Mouse (Mus musculus) CD4-positive helper T cell, adult 2 months (primary cell): Measurements from ENCODE around the gene Fancc.

Source experiments
- DNase-seq: peaks from one replicate; pipeline ENCODE4 v3.0.0-alpha.2; 2012; ENCODE audit warnings: low read depth, missing footprints, low spot score

Gene Fancc

GRCm38 (mm10) chr13:63293647-63294046 lies 203.4 kb downstream of the Fancc start:
- DNase-seq: no peak

- no peak for DNase-seq
These were observed 206.1 kb downstream of the Fancc start for GRCm38 (mm10) chr13:63291016-63291415.

- no peak for DNase-seq
These were observed 207.0 kb downstream of the Fancc start for GRCm38 (mm10) chr13:63290126-63290525.

- DNase-seq: no peak
These were observed 207.4 kb downstream of the Fancc start for GRCm38 (mm10) chr13:63289687-63290086.

- DNase-seq: no peak
These were observed 207.9 kb downstream of the Fancc start for GRCm38 (mm10) chr13:63289152-63289551.

- no peak for DNase-seq
These were observed 210.5 kb downstream of the Fancc start for GRCm38 (mm10) chr13:63286483-63287102.

GRCm38 (mm10) chr13:63284748-63285147 lies 212.3 kb downstream of the Fancc start:
- peak; percentile 45 for DNase-seq

GRCm38 (mm10) chr13:63283236-63283635 lies 213.8 kb downstream of the Fancc start:
- no peak for DNase-seq

GRCm38 (mm10) chr13:63281206-63281605 lies 215.9 kb downstream of the Fancc start:
- DNase-seq: no peak

GRCm38 (mm10) chr13:63280344-63280743 lies 216.7 kb downstream of the Fancc start:
- no peak for DNase-seq

GRCm38 (mm10) chr13:63279807-63280206 lies 217.3 kb downstream of the Fancc start:
- DNase-seq: no peak

- DNase-seq: no peak
These were observed 218.1 kb downstream of the Fancc start for GRCm38 (mm10) chr13:63278796-63279475.

- DNase-seq: no peak
These were observed 218.9 kb downstream of the Fancc start for GRCm38 (mm10) chr13:63278141-63278631.

- DNase-seq: no peak
These were observed 219.8 kb downstream of the Fancc start for GRCm38 (mm10) chr13:63277316-63277715.

- DNase-seq: no peak
These were observed 220.7 kb downstream of the Fancc start for GRCm38 (mm10) chr13:63276389-63276788.

- DNase-seq: peak; percentile 44
These were observed 222.5 kb downstream of the Fancc start for GRCm38 (mm10) chr13:63274488-63275166.

- DNase-seq: no peak
These were observed 223.2 kb downstream of the Fancc start for GRCm38 (mm10) chr13:63273859-63274258.

GRCm38 (mm10) chr13:63272602-63273229 lies 224.4 kb downstream of the Fancc start:
- no peak for DNase-seq

GRCm38 (mm10) chr13:63272017-63272601 lies 225.0 kb downstream of the Fancc start:
- no peak for DNase-seq

GRCm38 (mm10) chr13:63270191-63270590 lies 226.9 kb downstream of the Fancc start:
- no peak for DNase-seq

GRCm38 (mm10) chr13:63268776-63269175 lies 228.3 kb downstream of the Fancc start:
- DNase-seq: no peak

GRCm38 (mm10) chr13:63268371-63268770 lies 228.7 kb downstream of the Fancc start:
- no peak for DNase-seq
